Mouse (Mus musculus) limb, embryonic 11.5 days (tissue): ENCODE measurements around the gene Fgfr2. TPM values are rescaled to one million over a fixed set of nuclear protein-coding genes. Genes with fewer than 3 reads are reported as not detected.

Source experiments
- ATAC-seq: fragments of 200-750 bp; cut with Nextera tagmentation; 2 replicates; pipeline ENCODE4 v1.8.0; 2017; ENCODE audit warnings: low read depth; ENCODE audit not compliant: insufficient number of reproducible peaks, low FRiP score, low TSS enrichment
- DNase-seq: peaks from one replicate; pipeline ENCODE4 v3.0.0-alpha.2; 2015; ENCODE audit warnings: low spot score
- H3K27ac ChIP-seq: fragments of 300-500 bp; sonication (generic); replicated peaks from 2 replicates; pipeline ENCODE4 v1.5.1; 2014; ENCODE audit warnings: low read depth, mild to moderate bottlenecking, low read length
- H3K27me3 ChIP-seq: fragments of 300-500 bp; sonication (generic); 2 replicates; pipeline ENCODE4 v1.6.1; 2014; ENCODE audit warnings: mild to moderate bottlenecking, low read length, mixed read lengths; ENCODE audit not compliant: control insufficient read depth, insufficient read depth
- H3K36me3 ChIP-seq: fragments of 300-500 bp; sonication (generic); 2 replicates; pipeline ENCODE4 v1.6.1; 2014; ENCODE audit warnings: mild to moderate bottlenecking, low read length, moderate library complexity, mixed read lengths; ENCODE audit not compliant: control insufficient read depth, insufficient read depth
- H3K4me1 ChIP-seq: fragments of 300-500 bp; sonication (generic); 2 replicates; pipeline ENCODE4 v1.6.1; 2014; ENCODE audit warnings: low read length, mixed read lengths; ENCODE audit not compliant: control insufficient read depth, insufficient read depth
- H3K4me2 ChIP-seq: fragments of 300-500 bp; sonication (generic); 2 replicates; pipeline ENCODE4 v1.6.1; 2014; ENCODE audit warnings: low read depth, mild to moderate bottlenecking, moderate library complexity; ENCODE audit not compliant: severe bottlenecking
- H3K4me3 ChIP-seq: fragments of 300-500 bp; sonication (generic); 2 replicates; pipeline ENCODE4 v1.5.1; 2014; ENCODE audit warnings: low read depth, low read length
- H3K9ac ChIP-seq: fragments of 300-500 bp; sonication (generic); 2 replicates; pipeline ENCODE4 v1.6.1; 2014; ENCODE audit warnings: mild to moderate bottlenecking, low read length
- H3K9me3 ChIP-seq: fragments of 300-500 bp; sonication (generic); 2 replicates; pipeline ENCODE4 v1.6.1; 2016; ENCODE audit warnings: low read length; ENCODE audit not compliant: control insufficient read depth
- WGBS: fragments of 180-500 bp; shearing (Covaris S2); extraction: QIAGEN DNeasy Blood & Tissue Kit; methylation state at CpG from one replicate; pipeline ENCODE4 v1.1.7; 2014; 5-methylcytosine and 5-hydroxymethylcytosine counted together
- polyA plus RNA-seq: library from polyadenylated mRNA; unstranded; fragments of >200 nt; fragmentation: Nextera tagmentation; extraction: Ambion mirVana; gene quantifications from 2 replicates; pipeline ENCODE4 v1.2.1, GENCODE M21; 2014

Gene Fgfr2
- polyA plus RNA-seq, 1 experiment from 2014 or later = 60.1 TPM

DNA sequence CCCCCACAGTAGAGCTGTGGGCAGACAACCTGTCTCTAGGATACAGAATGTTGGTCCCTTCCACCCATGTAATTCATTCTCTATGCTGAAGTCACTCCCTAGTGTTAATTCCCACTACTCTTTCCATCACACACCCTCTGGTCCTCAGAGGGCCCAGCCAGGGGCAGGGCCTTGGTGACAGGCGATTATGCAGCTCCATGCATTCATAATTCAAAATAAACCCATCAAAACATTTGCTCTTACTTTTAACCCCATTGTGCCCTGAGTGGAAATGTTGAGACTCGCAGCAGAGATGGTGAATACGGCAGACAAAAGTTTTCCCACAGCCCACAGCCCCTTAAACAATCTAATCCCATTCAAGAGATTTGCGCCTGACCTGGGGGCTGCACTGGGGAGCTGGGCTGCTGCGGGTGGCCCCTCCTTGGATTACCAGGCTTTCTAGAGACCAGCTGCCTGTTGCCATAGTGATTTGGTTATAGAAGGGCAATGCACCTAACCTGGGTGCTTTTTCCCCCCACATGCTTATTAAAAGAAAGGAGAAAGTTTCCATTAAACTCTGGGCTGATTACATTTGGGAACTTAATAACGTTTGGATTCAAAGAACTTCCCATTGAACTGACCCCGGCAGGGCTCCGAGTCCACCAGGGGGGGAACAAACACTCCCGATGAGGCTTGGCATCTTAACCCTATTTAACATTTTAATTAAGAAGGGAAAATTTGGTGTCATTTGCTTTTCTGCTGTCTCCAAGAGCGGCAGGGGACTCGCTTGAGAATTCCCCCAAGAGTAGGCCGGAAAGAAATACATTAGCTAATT lies 2755.7 kb downstream of the Fgfr2 start:
- no peaks in the 10 kb centered on the region for H3K27me3 ChIP-seq
- no peak overlapping the region for H3K9ac ChIP-seq
- 41% methylated on average over 12 of the region's 12 CpGs for WGBS
- ATAC-seq (no peak), DNase-seq (peak; percentile 21)
- H3K9me3 ChIP-seq = no peaks in the 10 kb centered on the region
- 0 out of 2 replicates have a peak, but pooled peaks cover 4% of the 10 kb centered on the region for H3K4me1 ChIP-seq
- H3K36me3 ChIP-seq = no peaks in the 10 kb centered on the region
- no peak overlapping the region for H3K4me2 ChIP-seq
- no peak overlapping the region for H3K27ac ChIP-seq
- H3K4me3 ChIP-seq = no peak overlapping the region

DNA sequence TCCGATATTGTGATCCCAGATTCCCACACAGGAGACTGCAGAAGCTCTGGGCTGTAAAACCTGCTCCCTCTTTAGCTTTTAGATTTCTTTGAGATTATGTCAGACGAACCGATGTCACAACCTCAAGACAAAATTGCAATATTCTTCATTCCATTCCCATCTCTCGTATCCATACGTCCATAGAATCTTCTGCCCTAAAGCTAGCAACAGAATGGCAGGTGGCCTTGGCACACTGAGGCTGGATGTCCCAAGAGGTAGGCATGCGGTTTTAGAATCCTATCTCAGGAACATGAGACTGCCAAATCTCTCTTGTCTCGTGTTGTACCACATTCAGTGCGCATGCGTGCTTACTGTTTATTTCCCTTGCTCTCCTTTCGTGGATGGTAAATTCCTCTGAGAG lies 2757.4 kb downstream of the Fgfr2 start:
- H3K4me2 ChIP-seq = no peak overlapping the region
- H3K27ac ChIP-seq = no peak overlapping the region
- H3K4me3 ChIP-seq = no peak overlapping the region
- ATAC-seq (no peak), DNase-seq (peak; percentile 17)
- no peaks in the 10 kb centered on the region for H3K27me3 ChIP-seq
- 94% methylated on average over 10 of the region's 10 CpGs for WGBS
- no peaks in the 10 kb centered on the region for H3K36me3 ChIP-seq
- H3K9ac ChIP-seq = no peak overlapping the region
- H3K4me1 ChIP-seq = 0 out of 2 replicates have a peak, but pooled peaks cover 4% of the 10 kb centered on the region
- no peaks in the 10 kb centered on the region for H3K9me3 ChIP-seq

DNA sequence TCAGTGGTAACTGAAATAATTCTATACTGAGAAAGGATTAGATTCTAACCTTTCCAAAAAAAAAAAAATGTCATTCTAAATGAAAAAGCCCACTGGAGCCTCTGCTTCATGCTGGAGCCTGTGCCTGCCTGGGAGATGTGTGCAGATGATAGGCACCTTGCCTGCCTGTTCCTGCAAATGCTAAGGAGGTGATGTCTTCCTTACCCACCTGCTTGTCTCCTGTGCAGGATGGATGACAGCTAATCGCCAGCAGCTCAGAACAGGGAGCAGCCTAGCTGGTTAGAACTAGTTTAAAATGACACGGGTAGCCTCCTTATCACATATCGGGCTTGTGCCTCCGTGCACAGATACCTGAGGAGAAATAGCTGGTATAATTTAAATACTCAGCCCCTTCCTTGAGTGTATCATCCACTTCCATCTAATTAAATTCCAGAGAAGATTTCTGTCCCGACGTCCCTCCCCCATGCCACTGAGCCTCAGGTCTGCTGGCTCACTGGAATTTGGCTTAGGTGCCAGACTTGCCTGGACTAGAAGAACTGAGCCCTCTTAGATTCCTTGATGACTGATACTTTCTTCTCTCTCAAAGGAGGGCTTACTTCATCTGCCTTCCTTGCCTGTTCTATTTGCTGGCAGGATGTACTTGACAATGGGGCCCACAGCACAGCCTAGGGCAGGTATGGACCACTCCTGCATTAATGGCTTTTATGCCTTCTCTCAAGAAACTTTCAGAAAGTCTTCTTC lies 2782.6 kb downstream of the Fgfr2 start:
- H3K36me3 ChIP-seq = no peaks in the 10 kb centered on the region
- H3K4me3 ChIP-seq = no peak overlapping the region
- 75% methylated on average over 6 of the region's 6 CpGs for WGBS
- H3K4me2 ChIP-seq = no peak overlapping the region
- no peak for DNase-seq
- no peaks in the 10 kb centered on the region for H3K27me3 ChIP-seq
- no peaks in the 10 kb centered on the region for H3K4me1 ChIP-seq
- no peak overlapping the region for H3K9ac ChIP-seq
- no peak overlapping the region for H3K27ac ChIP-seq
- H3K9me3 ChIP-seq = no peaks in the 10 kb centered on the region
- ATAC-seq = no peak

DNA sequence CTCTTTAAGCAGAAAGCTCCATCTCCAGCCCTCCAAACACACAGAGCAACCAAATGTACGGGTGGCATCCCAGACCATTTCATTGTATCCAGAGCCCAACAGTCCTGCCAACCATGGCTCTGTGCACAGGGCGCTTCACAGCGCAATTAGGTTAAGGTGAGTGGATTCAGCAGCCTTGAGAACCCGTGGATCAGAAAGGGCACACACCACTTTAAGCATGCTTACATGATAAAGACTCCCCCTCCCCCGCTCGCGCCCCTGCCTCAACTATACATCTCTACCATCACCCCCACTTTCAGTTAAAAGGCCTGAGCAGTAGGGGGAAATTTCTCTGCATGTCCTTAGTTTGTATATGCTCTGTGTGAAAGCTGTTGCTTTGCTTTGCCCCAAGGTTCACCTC lies 2785.5 kb downstream of the Fgfr2 start:
- Histone ChIP-seq H3K9ac (no peak overlapping the region), H3K27me3 (no peaks in the 10 kb centered on the region), H3K36me3 (no peaks in the 10 kb centered on the region), H3K9me3 (no peaks in the 10 kb centered on the region), H3K4me1 (no peaks in the 10 kb centered on the region), H3K4me3 (no peak overlapping the region), H3K27ac (no peak overlapping the region), H3K4me2 (no peak overlapping the region)
- ATAC-seq = no peak
- DNase-seq = no peak
- WGBS = 95% methylated on average over 7 of the region's 7 CpGs

DNA sequence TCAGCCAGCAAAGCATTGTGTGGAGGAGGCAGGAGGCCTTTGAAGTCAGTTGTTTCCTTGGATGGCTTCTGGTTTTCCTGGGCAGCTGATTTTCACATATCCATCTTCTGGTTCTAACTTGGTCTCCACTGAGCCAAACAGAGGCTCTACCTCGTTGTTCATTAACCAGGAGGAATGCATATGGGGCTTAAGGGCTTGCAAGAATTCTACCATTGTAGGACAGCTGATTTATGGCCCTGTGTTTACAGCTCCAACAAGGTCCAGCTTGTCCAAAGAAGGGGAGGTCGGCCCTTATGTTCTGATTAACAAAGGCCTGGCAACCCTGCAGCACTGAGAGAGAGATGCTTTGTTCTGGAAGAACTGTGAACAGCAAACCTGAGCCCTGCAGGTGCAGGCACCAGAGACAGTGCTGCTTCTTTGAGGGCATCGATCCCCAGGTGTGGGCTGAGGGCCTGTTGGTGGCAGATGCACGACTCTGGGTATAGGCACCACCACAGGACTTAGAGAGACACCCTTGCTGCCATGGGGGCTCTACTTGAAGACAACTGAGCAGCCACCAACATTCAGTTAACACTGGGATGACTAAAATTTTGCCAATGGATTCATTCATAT lies 2787.6 kb downstream of the Fgfr2 start:
- 39% methylated on average over 4 of the region's 4 CpGs for WGBS
- Histone ChIP-seq H3K27ac (no peak overlapping the region), H3K4me2 (no peak overlapping the region), H3K36me3 (no peaks in the 10 kb centered on the region), H3K9me3 (no peaks in the 10 kb centered on the region), H3K4me3 (no peak overlapping the region), H3K27me3 (no peaks in the 10 kb centered on the region), H3K4me1 (no peaks in the 10 kb centered on the region), H3K9ac (no peak overlapping the region)
- ATAC-seq = no peak
- DNase-seq = no peak

DNA sequence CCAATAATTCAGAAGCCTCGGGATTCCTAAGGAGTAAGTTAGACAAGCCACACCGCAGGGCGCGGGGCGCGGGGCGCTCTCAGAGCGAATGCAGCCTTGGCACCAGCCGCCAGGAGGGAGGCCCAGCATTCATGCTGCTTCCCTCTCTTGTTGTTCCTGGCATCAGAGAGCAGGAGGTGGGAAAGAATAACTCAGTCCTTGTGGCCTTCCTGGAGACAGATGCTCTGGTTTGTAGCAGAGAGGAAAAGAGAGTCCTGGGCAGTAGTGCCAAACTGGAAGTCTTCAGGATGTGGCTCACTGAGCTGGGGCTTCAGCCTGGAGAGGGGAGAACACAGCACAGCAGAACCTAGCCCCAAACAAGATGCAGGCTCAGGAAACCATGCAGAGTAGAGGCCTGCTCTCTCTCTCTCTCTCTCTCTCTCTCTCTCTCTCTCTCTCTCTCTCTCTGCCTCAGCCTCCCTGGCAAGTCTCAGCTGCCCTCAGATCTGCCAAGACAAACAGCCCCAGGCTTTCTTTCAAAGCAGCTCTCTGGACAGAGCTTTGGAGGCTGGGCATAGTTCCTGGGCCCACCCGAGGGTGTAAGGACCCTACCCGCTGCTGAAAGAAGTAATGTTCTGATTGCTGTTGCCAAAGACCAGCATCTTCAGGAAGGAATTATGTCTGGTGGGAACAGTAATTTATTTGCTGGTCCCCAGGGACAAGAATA lies 2790.5 kb downstream of the Fgfr2 start:
- Histone ChIP-seq H3K36me3 (no peaks in the 10 kb centered on the region), H3K4me3 (no peak overlapping the region), H3K9ac (no peak overlapping the region), H3K4me2 (no peak overlapping the region), H3K9me3 (no peaks in the 10 kb centered on the region), H3K27ac (no peak overlapping the region), H3K4me1 (no peaks in the 10 kb centered on the region; the same call in 1 of the 2 replicates), H3K27me3 (0 out of 2 replicates have a peak, but pooled peaks cover 3% of the 10 kb centered on the region)
- DNase-seq = no peak
- WGBS = 89% methylated on average over 11 of the region's 11 CpGs
- no peak for ATAC-seq

DNA sequence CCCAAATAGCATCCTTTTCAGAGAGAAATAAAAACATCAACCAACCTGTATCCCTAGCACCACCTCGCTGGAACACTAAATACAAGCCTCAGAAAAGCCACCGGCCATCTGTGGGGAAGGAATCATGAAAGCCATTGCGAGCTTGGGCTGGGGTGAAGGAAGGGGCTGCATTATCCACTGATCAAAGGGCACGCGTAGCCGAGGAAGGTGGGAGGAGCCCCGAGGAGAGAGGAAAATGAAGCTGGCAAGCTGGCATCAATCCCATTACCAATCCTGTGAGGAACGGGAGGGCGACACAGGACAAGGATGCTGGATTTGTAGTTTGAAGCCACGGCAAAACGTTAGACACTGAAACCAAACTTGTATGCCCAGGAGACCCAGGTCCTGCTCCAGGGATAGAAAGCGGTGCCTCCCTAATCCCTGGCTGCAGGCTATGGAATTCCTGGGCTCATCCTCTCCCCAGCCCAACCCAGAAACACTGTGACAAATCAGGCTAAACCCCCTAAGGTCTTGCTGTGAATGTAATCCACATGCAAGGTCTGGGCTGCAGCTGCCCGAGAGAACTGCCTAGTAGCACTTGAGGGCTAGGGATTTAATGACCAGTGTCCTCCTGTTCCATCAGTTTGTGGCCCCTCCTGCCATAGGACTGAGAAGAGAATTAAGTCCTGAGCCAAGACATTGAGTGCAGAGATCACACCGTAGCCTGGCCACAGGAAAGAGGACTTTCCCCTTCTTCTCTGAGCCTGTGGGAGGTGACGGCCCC lies 2795.4 kb downstream of the Fgfr2 start:
- DNase-seq (no peak), ATAC-seq (no peak)
- H3K4me2 ChIP-seq = no peak overlapping the region
- 0 out of 2 replicates have a peak, but pooled peaks cover 3% of the 10 kb centered on the region for H3K27me3 ChIP-seq
- no peak overlapping the region for H3K9ac ChIP-seq
- WGBS = 12% methylated on average over 15 of the region's 15 CpGs
- no peaks in the 10 kb centered on the region for H3K36me3 ChIP-seq
- peaks cover 7% of the 10 kb centered on the region; the same call in 1 of the 2 replicates for H3K4me1 ChIP-seq
- H3K4me3 ChIP-seq = no peak overlapping the region
- H3K27ac ChIP-seq = no peak overlapping the region
- H3K9me3 ChIP-seq = no peaks in the 10 kb centered on the region
